Mouse (Mus musculus) megakaryocyte, adult 5-6 weeks (primary cell): Measurements from ENCODE around the gene Pigr. TPM values are rescaled to one million over a fixed set of nuclear protein-coding genes. Genes with fewer than 3 reads are reported as not detected.

Experiments used
- ATAC-seq: 2 replicates; pipeline ENCODE4 v1.8.0; 2016; ENCODE audit warnings: mild to moderate bottlenecking, inconsistent platforms; ENCODE audit not compliant: poor library complexity, severe bottlenecking
- total RNA-seq, 2 experiments: library from RNA; stranded (forward) in 1 of 2; stranded (reverse) in 1 of 2; fragments of 153-499, 151-499 nt in 1 of 2; fragments of 221-1000, 200-1000 nt in 1 of 2; gene quantifications; 2 replicates each; pipeline versions ENCODE4 v1.2.3 to v1.2.4; 2015 to 2017

Pigr gene
- total RNA-seq, 2 experiments from 2014 or later: not detected

GRCm38 (mm10) chr1:130828656-130829055 is 2.2 kb downstream of the Pigr start:
- ATAC-seq: no peak

- no peak for ATAC-seq
Observed at GRCm38 (mm10) chr1:130829906-130830830, 3.7 kb downstream of the Pigr start.

DNA sequence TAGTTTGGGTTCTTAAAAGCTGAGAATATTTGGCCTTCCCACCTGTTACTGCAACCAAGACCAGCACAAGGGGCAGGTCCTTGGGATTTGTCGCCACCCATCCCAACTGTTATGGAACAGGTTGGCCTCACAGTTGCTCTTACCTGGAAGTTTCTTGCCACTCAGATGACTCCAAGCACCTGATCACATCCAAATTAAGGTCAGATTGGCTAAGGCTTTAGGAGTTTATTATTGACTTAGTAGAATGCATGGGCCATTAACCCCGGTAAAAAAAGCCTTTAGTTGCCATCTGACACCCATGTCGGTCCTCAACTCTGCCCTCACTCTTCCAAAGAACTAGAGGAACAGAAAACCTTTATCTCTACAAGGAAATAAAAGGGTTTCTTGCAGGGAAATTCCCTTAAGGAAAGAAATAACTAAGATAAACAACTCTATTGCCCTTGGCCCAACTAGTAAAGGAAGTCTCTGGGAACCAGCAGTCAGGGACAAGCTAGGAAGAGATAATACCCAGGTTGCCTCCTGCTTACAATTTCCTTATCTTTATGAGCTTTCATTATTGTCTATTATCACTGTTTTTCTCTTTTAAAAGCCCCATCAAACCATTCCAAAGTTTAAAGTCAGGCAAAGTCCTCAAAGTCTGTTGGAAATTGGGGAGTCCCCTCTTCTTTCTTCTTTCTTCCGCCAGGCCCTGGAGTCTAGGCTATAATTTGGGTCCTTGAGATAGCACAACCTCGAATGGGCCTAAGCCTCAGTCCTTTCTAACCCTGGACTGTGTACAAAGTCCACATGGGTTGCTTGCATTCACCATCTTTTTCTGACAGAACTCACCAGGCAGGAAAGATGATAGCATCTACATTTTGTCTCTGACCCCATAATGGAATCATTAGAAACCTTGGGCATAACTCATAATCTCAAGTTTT is 6.0 kb downstream of the Pigr start:
- no peak for ATAC-seq

DNA sequence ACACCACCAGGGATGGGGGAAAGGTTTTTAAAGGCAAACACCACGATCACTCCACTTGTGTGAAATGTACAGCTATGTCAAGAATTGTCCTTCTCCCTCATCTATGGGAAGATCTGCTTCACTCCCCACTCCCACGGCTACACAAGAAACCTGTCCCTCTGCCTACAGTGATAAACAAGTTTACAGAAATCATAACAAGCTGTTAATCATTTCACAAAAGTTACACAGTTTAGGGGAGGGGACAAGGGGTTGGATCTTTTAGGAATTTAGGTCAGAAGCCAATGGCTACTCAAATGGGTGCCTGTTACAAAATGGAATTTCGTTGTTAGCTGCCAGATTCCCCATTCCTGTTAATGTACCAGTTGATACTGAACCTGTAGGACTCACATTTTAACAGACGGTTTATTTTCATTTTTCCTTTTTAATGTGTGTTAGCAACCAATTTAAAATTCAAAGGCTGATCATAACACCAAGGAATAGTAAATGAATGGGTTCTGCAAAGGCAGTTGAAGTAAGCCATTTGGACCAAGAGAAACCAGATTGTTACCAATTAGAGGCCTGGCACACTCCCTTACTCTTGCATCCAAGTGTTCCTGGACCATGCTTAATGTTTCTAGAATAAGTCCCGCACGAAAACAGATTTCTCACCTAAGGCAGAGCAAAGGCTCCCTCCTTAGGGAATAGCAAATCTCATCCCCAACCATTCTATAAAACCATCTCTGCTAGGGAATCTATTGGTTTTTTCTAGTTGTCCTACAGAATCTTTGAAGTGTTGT is 8.9 kb downstream of the Pigr start:
- no peak for ATAC-seq

DNA sequence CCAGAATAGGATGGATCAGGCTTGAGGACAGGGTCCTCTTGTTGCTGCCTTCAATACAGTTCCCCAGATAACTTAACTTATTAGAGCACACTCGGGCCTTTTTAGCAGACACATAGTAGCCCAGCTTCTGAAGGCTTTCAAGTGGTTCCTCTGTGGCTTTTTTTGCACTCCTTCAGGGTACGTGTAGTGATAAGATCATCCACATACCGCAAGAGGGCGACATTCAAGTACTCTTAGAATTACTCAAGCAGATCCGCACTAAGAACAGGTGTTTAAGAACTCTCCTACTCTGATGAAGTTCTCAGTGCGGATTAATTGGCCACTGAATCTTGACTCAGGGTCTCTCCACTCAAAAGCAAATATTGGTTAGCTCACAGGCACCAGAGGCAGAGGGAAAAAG is 11.8 kb downstream of the Pigr start:
- ATAC-seq: no peak

GRCm38 (mm10) chr1:130840599-130841379 is 14.3 kb downstream of the Pigr start:
- no peak for ATAC-seq

DNA sequence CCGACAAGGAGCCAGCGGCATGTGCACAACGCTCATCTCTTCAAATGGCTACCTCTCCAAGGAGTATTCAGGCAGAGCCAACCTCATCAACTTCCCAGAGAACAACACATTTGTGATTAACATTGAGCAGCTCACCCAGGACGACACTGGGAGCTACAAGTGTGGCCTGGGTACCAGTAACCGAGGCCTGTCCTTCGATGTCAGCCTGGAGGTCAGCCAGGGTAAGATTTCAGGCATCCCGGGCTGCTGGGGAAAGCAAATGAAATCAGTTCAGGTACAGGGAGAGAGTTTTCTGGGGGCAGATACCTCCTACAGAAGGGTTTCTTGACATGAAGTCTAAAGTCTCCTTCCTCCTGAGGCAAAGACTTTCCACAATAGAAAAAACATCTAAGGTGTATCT is 15.1 kb downstream of the Pigr start:
- no peak for ATAC-seq

- no peak for ATAC-seq
Observed at GRCm38 (mm10) chr1:130844516-130844915, 18.0 kb downstream of the Pigr start.

- no peak for ATAC-seq
Observed at GRCm38 (mm10) chr1:130849530-130850214, 23.2 kb downstream of the Pigr start.

- ATAC-seq: no peak
Observed at GRCm38 (mm10) chr1:130850405-130850804, 23.9 kb downstream of the Pigr start.

DNA sequence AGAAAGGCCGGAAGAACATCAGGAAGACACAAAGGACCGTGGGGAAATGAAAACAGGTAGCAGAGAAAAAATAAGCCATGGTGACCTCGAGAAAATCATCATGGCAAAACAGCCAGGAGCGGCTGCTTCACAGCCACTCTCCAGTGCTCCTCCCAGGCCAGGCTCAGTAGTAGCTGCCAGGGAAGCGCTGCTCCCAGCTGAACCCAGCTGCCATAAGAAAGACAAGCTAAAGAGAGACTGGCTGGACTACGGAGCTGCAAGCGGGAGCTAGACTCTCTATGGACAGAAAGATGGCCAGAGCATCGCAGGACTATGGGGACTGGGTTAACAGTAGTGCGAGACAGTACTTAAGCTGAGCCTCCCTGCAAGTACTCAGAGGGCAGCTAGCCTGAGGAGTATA is 28.3 kb downstream of the Pigr start:
- no peak for ATAC-seq

GRCm38 (mm10) chr1:130855723-130856122 is 29.2 kb downstream of the Pigr start:
- ATAC-seq: no peak

DNA sequence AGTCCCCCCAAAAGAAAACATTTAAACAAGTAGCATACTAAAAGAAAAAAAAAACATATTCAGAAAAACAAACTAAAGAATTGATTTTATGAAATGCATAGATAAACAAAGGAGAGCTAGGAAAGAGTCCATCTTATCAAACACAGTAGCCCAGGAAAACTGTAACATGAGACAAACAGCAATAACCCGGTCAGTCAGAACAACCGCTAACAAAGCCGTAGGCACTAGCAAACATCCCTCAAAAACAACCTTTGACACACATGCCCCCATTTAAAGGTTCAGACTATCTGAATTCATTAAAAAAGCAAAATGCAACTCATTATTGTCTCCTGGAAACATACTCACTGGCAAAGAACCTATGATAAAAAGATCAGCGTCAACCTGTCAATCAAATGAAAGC is 31.0 kb downstream of the Pigr start:
- ATAC-seq: no peak

DNA sequence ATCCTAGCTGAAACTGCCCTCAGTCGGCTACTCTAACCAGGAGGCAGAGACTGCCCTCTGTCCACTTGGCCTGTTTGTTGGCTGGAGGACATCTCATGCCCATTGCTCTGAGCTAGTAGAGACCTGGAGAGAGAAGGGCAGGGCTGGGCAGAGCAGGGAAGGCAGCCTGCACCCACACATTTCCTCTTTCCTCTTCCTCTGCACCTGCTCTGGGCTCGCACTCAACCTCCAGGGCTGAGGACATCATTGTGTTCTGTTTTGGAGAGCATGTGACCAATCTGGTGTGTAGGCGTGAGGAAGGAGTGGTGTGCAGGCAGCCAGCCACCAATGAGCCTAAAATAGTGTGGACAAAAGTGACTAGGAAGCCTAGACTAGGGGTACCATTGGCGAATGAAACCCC is 37.8 kb downstream of the Pigr start:
- peak; percentile 60 for ATAC-seq

DNA sequence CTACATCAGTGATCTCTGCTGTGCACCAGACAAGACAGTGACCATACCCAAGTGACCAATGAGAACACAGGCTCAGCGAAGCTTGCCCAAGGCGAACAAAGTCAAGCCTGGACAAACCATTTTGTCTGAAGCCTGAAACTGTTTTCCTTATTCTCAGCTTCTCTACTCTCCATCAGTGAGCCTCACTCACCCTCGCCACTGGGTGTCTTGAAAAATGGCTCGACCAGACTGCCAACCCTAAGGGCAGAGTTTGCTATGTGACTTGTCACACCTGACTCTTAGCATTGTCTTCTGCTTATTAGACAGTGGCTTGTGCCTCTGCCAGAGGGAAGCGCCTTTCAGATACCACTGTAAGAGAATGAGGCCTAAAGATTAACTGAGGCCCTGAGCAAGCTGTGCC is 38.3 kb downstream of the Pigr start:
- no peak for ATAC-seq

GRCm38 (mm10) chr1:130865541-130866221 is 39.2 kb downstream of the Pigr start, which contains the start of gene Fcmr:
Fcmr (plus strand) TSS chr1:130865669.
- ATAC-seq: no peak

- peak; percentile 54; the same call in 1 of the 2 replicates for ATAC-seq
Observed at GRCm38 (mm10) chr1:130872912-130873311, 46.4 kb downstream of the Pigr start.

GRCm38 (mm10) chr1:130875139-130875538 is 48.7 kb downstream of the Pigr start:
- peak; percentile 49; the same call in 1 of the 2 replicates for ATAC-seq

DNA sequence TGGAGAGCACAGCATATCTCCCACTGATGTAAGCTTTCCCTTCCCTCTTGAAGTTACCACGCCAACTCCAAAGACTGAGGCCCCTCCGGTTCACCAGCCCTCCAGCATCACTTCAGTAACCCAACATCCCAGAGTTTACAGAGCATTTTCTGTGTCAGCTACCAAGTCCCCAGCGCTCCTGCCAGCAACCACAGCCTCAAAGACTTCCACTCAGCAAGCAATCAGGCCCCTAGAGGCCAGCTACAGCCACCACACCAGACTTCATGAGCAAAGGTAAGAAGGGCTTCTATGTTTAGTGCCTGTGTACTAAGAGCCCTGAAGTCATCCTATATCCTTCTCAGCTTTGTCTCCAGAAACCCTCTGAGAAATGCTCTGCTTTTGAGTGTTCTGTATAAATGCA is 49.4 kb downstream of the Pigr start:
- ATAC-seq: no peak
